Mouse (Mus musculus): ENCODE results near the gene Dcakd. TPM values are rescaled to one million over a fixed set of nuclear protein-coding genes. Genes with fewer than 3 reads are reported as not detected.

The Dcakd gene
- polyA plus RNA-seq, 1 experiment from 2014 or later: 99.4 TPM

GRCm38 (mm10) chr11:103006286-103007000, 21.7 kb downstream of the Dcakd start:
- H3K4me3 ChIP-seq (ENCODE audit: control insufficient read depth in 1 of 2, insufficient read depth in 1 of 2, low read depth in 1 of 2, low read length in 2 of 2): no peak overlapping the region
- H3K9me3 ChIP-seq (ENCODE audit: control insufficient read depth, low read length): no peaks in the 10 kb centered on the region
- no peak overlapping the region for H3K4me2 ChIP-seq (ENCODE audit: low read length)
- ATAC-seq (ENCODE audit: insufficient number of reproducible peaks, insufficient read depth, low FRiP score, low read depth): no peak
- peaks cover 4 to 14% of the 10 kb centered on the region in 2 experiments for H3K4me1 ChIP-seq (ENCODE audit: control insufficient read depth in 2 of 2, insufficient read depth in 2 of 2, low read length in 2 of 2)
- no peak overlapping the region for H3K9ac ChIP-seq (ENCODE audit: low read length)
- H3K27ac ChIP-seq (replicated peaks in 1 of 2; ENCODE audit: control insufficient read depth in 1 of 2, insufficient read depth in 1 of 2, low read depth in 2 of 2, low read length in 2 of 2): no peak overlapping the region
- H3K27me3 ChIP-seq (ENCODE audit: control insufficient read depth, insufficient read depth, low read length): no peaks in the 10 kb centered on the region
- H3K36me3 ChIP-seq (ENCODE audit: control insufficient read depth, insufficient read depth, low read length): peaks cover 10% of the 10 kb centered on the region; the same call in 1 of the 2 replicates
- WGBS: 85% methylated on average over 7 of the region's 7 CpGs

- Histone ChIP-seq H3K4me2 (ENCODE audit: low read length) (no peak overlapping the region), H3K27ac (replicated peaks in 1 of 2; ENCODE audit: control insufficient read depth in 1 of 2, insufficient read depth in 1 of 2, low read depth in 2 of 2, low read length in 2 of 2) (no peak overlapping the region), H3K4me1 (ENCODE audit: control insufficient read depth in 2 of 2, insufficient read depth in 2 of 2, low read length in 2 of 2) (peaks cover 2 to 12% of the 10 kb centered on the region in 2 experiments), H3K36me3 (ENCODE audit: control insufficient read depth, insufficient read depth, low read length) (peaks cover 10% of the 10 kb centered on the region; the same call in 1 of the 2 replicates), H3K27me3 (ENCODE audit: control insufficient read depth, insufficient read depth, low read length) (no peaks in the 10 kb centered on the region), H3K4me3 (ENCODE audit: control insufficient read depth in 1 of 2, insufficient read depth in 1 of 2, low read depth in 1 of 2, low read length in 2 of 2) (no peak overlapping the region), H3K9ac (ENCODE audit: low read length) (no peak overlapping the region), H3K9me3 (ENCODE audit: control insufficient read depth, low read length) (no peaks in the 10 kb centered on the region)
- WGBS: 77% methylated on average over 11 of the region's 11 CpGs
- ATAC-seq (ENCODE audit: insufficient number of reproducible peaks, insufficient read depth, low FRiP score, low read depth): no peak
Measured at GRCm38 (mm10) chr11:103005254-103005981, 22.7 kb downstream of the Dcakd start.

- peaks cover 10% of the 10 kb centered on the region; the same call in 1 of the 2 replicates for H3K36me3 ChIP-seq (ENCODE audit: control insufficient read depth, insufficient read depth, low read length)
- WGBS: 74% methylated on average over 1 of the region's 1 CpGs
- peaks cover 4 to 15% of the 10 kb centered on the region in 2 experiments for H3K4me1 ChIP-seq (ENCODE audit: control insufficient read depth in 2 of 2, insufficient read depth in 2 of 2, low read length in 2 of 2)
- H3K27me3 ChIP-seq (ENCODE audit: control insufficient read depth, insufficient read depth, low read length): no peaks in the 10 kb centered on the region
- H3K27ac ChIP-seq (replicated peaks in 1 of 2; ENCODE audit: control insufficient read depth in 1 of 2, insufficient read depth in 1 of 2, low read depth in 2 of 2, low read length in 2 of 2): no peak overlapping the region
- ATAC-seq (ENCODE audit: insufficient number of reproducible peaks, insufficient read depth, low FRiP score, low read depth): no peak
- no peaks in the 10 kb centered on the region for H3K9me3 ChIP-seq (ENCODE audit: control insufficient read depth, low read length)
- no peak overlapping the region for H3K4me3 ChIP-seq (ENCODE audit: control insufficient read depth in 1 of 2, insufficient read depth in 1 of 2, low read depth in 1 of 2, low read length in 2 of 2)
- H3K4me2 ChIP-seq (ENCODE audit: low read length): no peak overlapping the region
- no peak overlapping the region for H3K9ac ChIP-seq (ENCODE audit: low read length)
Measured at GRCm38 (mm10) chr11:103004852-103005251, 23.3 kb downstream of the Dcakd start.

- no peak overlapping the region for H3K4me3 ChIP-seq (ENCODE audit: control insufficient read depth in 1 of 2, insufficient read depth in 1 of 2, low read depth in 1 of 2, low read length in 2 of 2)
- H3K9ac ChIP-seq (ENCODE audit: low read length): no peak overlapping the region
- peaks cover 10% of the 10 kb centered on the region; the same call in 1 of the 2 replicates for H3K36me3 ChIP-seq (ENCODE audit: control insufficient read depth, insufficient read depth, low read length)
- no peak overlapping the region for H3K4me2 ChIP-seq (ENCODE audit: low read length)
- peaks cover 21 to 31% of the 10 kb centered on the region in 2 experiments for H3K4me1 ChIP-seq (ENCODE audit: control insufficient read depth in 2 of 2, insufficient read depth in 2 of 2, low read length in 2 of 2)
- H3K27me3 ChIP-seq (ENCODE audit: control insufficient read depth, insufficient read depth, low read length): no peaks in the 10 kb centered on the region
- ATAC-seq (ENCODE audit: insufficient number of reproducible peaks, insufficient read depth, low FRiP score, low read depth): 0 out of 2 replicates have a peak, but pooled peaks have one; percentile 27
- peak overlapping the region in 1 of 2 experiments; percentile 33; a peak in 1 of 4 replicates for H3K27ac ChIP-seq (replicated peaks in 1 of 2; ENCODE audit: control insufficient read depth in 1 of 2, insufficient read depth in 1 of 2, low read depth in 2 of 2, low read length in 2 of 2)
- no peaks in the 10 kb centered on the region for H3K9me3 ChIP-seq (ENCODE audit: control insufficient read depth, low read length)
- 59% methylated on average over 5 of the region's 5 CpGs for WGBS
Measured at GRCm38 (mm10) chr11:103003210-103003609, 24.9 kb downstream of the Dcakd start.

- no peak for ATAC-seq (ENCODE audit: insufficient number of reproducible peaks, insufficient read depth, low FRiP score, low read depth)
- H3K9me3 ChIP-seq (ENCODE audit: control insufficient read depth, low read length): no peaks in the 10 kb centered on the region
- H3K36me3 ChIP-seq (ENCODE audit: control insufficient read depth, insufficient read depth, low read length): peaks cover 27% of the 10 kb centered on the region
- no peak overlapping the region for H3K4me3 ChIP-seq (ENCODE audit: control insufficient read depth in 1 of 2, insufficient read depth in 1 of 2, low read depth in 1 of 2, low read length in 2 of 2)
- no peak overlapping the region for H3K4me2 ChIP-seq (ENCODE audit: low read length)
- H3K27me3 ChIP-seq (ENCODE audit: control insufficient read depth, insufficient read depth, low read length): no peaks in the 10 kb centered on the region
- H3K27ac ChIP-seq (replicated peaks in 1 of 2; ENCODE audit: control insufficient read depth in 1 of 2, insufficient read depth in 1 of 2, low read depth in 2 of 2, low read length in 2 of 2): no peak overlapping the region
- no peak overlapping the region for H3K9ac ChIP-seq (ENCODE audit: low read length)
- WGBS: 61% methylated on average over 5 of the region's 5 CpGs
- peaks cover 33 to 44% of the 10 kb centered on the region in 2 experiments for H3K4me1 ChIP-seq (ENCODE audit: control insufficient read depth in 2 of 2, insufficient read depth in 2 of 2, low read length in 2 of 2)
Measured at GRCm38 (mm10) chr11:103001063-103001462, 27.1 kb downstream of the Dcakd start.

GRCm38 (mm10) chr11:103000111-103000510, 28.0 kb downstream of the Dcakd start:
- H3K9me3 ChIP-seq (ENCODE audit: control insufficient read depth, low read length): no peaks in the 10 kb centered on the region
- peaks cover 33 to 44% of the 10 kb centered on the region in 2 experiments for H3K4me1 ChIP-seq (ENCODE audit: control insufficient read depth in 2 of 2, insufficient read depth in 2 of 2, low read length in 2 of 2)
- H3K27me3 ChIP-seq (ENCODE audit: control insufficient read depth, insufficient read depth, low read length): no peaks in the 10 kb centered on the region
- H3K27ac ChIP-seq (replicated peaks in 1 of 2; ENCODE audit: control insufficient read depth in 1 of 2, insufficient read depth in 1 of 2, low read depth in 2 of 2, low read length in 2 of 2): 0 out of 4 replicates have a peak overlapping the region, but pooled peaks of 1 of the 2 experiments have one; percentile 84
- peaks cover 36% of the 10 kb centered on the region for H3K36me3 ChIP-seq (ENCODE audit: control insufficient read depth, insufficient read depth, low read length)
- H3K4me2 ChIP-seq (ENCODE audit: low read length): no peak overlapping the region
- no peak overlapping the region for H3K4me3 ChIP-seq (ENCODE audit: control insufficient read depth in 1 of 2, insufficient read depth in 1 of 2, low read depth in 1 of 2, low read length in 2 of 2)
- no peak for ATAC-seq (ENCODE audit: insufficient number of reproducible peaks, insufficient read depth, low FRiP score, low read depth)
- WGBS: 91% methylated on average over 16 of the region's 16 CpGs
- no peak overlapping the region for H3K9ac ChIP-seq (ENCODE audit: low read length)

- WGBS: 71% methylated on average over 14 of the region's 14 CpGs
- Histone ChIP-seq H3K36me3 (ENCODE audit: control insufficient read depth, insufficient read depth, low read length) (peaks cover 43% of the 10 kb centered on the region), H3K9me3 (ENCODE audit: control insufficient read depth, low read length) (no peaks in the 10 kb centered on the region), H3K4me1 (ENCODE audit: control insufficient read depth in 2 of 2, insufficient read depth in 2 of 2, low read length in 2 of 2) (peaks cover 33 to 44% of the 10 kb centered on the region in 2 experiments), H3K9ac (ENCODE audit: low read length) (peak overlapping the region; percentile 45; the same call in 1 of the 2 replicates), H3K4me3 (ENCODE audit: control insufficient read depth in 1 of 2, insufficient read depth in 1 of 2, low read depth in 1 of 2, low read length in 2 of 2) (no peak overlapping the region), H3K27ac (replicated peaks in 1 of 2; ENCODE audit: control insufficient read depth in 1 of 2, insufficient read depth in 1 of 2, low read depth in 2 of 2, low read length in 2 of 2) (peak overlapping the region; percentile 79 to 84), H3K4me2 (ENCODE audit: low read length) (peak overlapping the region; percentile 44; the same call in 1 of the 2 replicates), H3K27me3 (ENCODE audit: control insufficient read depth, insufficient read depth, low read length) (no peaks in the 10 kb centered on the region)
- ATAC-seq (ENCODE audit: insufficient number of reproducible peaks, insufficient read depth, low FRiP score, low read depth): no peak
Measured at GRCm38 (mm10) chr11:102999317-102999970, 28.7 kb downstream of the Dcakd start.
